Mouse (Mus musculus) urinary bladder, postnatal 25 days (tissue): ENCODE results near the gene Lysmd4.
A peak's percentile ranks its signal among the peaks of the same experiment; 100 is the strongest.
"Not testable (repeated sequence)": the region's sequence is repeated elsewhere in the genome, so short reads cannot be mapped to it uniquely, and the experiment has no call there.

Experiments
- DNase-seq: peaks from one replicate; pipeline ENCODE4 v3.0.0; 2022; ENCODE audit warnings: low spot score

Lysmd4 gene

DNA sequence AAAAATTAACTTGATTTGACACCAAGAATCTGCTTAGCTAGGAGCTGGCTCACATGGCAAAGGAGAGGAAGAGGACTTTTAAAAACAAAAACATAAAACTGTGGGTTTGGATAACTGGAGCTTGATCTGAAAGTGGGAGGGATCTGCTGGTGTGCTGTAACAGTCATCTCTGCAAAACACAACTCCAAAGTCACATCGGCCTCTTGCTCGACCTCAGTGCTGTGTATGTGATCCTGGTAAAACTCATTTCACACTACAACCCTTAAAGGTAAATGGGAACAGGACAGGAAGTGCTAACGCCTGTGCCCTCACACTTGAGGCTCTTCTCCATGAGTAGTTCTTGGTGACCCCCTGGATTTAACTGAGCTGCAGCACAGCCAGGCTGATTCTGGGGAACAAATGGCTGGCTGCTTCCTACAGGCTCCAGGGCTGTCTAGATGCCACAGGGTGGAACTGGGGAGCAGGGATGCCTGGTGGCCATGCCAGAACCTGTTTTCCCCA lies 8.3 kb downstream of the Lysmd4 start:
- DNase-seq = no peak

GRCm38 (mm10) chr7:67232504-67232903 lies 10.2 kb downstream of the Lysmd4 start:
- no peak for DNase-seq

DNA sequence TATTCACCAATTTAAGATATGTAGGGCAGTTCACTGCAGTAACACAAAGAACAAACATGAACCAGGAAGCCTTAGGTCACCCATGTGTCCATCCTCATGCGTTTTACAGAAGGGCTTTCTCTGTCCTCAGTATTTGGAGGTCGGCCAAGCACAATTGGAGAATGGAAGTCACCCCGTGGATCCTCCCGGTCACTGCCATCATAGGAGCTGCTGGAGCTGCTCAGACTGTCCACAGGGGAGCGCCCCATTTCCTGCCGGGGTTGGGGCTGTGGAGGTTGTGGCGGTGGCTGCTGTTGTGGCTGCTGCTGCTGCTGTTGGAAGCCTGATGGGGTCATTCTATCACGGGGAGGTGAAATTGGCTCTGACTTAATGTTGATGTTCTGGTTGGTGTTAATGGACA lies 12.5 kb downstream of the Lysmd4 start:
- no peak for DNase-seq

GRCm38 (mm10) chr7:67236351-67236750 lies 14.0 kb downstream of the Lysmd4 start:
- no peak for DNase-seq

- DNase-seq = no peak
These were observed 15.4 kb downstream of the Lysmd4 start for GRCm38 (mm10) chr7:67237752-67238151.

DNA sequence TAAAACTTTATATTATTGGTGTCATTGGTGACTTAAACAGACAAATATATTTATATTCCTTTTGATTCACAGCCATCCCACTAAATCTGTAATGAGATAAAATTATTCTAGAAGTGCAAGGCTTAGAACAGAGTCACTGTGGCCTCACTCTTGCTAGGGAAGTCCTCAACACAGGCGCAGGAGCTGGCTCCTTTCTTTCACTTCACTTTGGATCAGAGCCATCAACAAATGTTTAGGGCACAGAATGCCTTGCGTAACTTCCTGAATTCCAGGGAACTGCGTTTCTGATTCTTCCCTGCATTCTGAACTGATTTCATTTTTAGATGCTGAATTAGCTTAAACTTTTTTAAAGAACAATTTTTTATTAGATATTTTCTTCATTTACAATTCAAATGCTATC lies 19.6 kb downstream of the Lysmd4 start:
- DNase-seq = no peak

- no peak for DNase-seq
These were observed 21.0 kb downstream of the Lysmd4 start for GRCm38 (mm10) chr7:67243121-67243893.

GRCm38 (mm10) chr7:67243894-67244282 lies 21.5 kb downstream of the Lysmd4 start:
- no peak for DNase-seq

DNA sequence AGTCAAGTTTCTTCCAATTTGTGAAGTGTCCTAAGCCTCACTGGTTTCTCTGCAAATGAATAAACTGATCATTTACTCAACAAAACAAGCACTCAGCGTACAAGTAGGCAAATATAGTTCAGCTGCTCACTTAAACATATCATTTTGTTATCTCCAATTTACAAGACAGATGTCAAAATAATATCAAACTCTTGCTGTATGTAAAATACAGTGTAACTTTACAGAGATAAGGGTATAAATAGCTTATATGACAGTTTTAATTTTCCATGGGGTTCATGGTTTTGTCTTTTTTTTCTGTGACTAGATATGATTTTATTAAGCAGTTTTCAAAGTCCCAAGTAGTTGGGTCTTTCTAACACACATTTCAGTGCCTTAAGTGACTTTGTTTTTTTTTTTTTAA lies 22.9 kb downstream of the Lysmd4 start:
- no peak for DNase-seq

GRCm38 (mm10) chr7:67246067-67246466 lies 23.7 kb downstream of the Lysmd4 start:
- DNase-seq = no peak

DNA sequence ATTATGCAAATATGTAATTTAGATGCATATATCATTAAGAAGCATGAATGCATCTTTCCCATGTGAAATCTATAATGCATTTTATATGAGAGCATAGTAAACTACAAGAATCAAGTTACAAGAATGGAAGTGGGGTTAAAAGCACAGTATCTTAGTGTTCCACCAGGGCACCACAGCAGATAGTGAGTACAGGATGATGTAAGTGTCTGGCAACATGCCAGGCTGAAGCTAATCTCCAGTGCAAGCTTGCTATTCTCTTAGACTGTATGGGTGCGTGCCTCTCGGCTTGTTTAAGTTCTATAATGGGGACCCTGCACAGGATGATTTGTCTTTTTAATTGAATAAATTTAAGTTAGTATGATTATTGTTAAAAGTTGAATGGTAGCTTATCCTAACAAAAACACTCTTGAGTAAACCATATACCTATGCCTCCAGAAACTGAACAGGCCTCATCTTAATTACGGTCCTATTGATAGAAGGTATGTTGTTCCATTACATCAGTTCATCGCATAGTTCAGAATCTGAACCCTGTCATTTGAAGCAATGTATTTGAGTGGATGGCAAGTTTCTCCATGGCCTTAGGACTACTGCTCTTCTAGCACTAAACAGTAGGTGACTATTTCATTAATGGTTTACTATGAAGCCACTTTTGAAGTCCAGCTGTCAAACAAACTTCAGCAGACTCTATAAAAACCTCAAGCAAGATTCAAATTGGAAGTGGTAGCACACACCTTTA lies 37.7 kb downstream of the Lysmd4 start:
- DNase-seq = peak; percentile 56

GRCm38 (mm10) chr7:67270447-67270846 lies 48.1 kb downstream of the Lysmd4 start:
- DNase-seq = not testable (repeated sequence)

- no peak for DNase-seq
These were observed 61.2 kb downstream of the Lysmd4 start for GRCm38 (mm10) chr7:67283581-67283980.

- peak; percentile 7 for DNase-seq
These were observed 65.1 kb downstream of the Lysmd4 start for GRCm38 (mm10) chr7:67287456-67287855.

DNA sequence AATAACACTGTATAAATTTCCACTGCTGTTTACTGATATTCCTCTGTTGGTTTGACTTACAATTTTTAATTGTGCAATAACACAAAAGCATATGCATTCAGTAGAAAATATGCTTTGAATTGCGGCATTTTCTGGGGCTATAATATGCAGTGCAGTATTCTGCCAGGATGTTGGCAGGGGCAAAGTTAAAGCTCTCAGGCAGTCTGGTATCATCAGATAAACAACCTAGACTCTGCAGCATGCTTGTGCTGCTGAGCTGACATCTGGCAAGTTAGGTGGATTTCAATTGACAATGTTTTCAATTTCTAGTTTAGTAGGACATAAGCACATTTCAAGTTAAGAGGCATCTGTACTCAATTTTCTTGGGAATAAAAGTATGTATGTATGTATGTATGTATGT lies 69.0 kb downstream of the Lysmd4 start:
- DNase-seq = no peak

GRCm38 (mm10) chr7:67296419-67296818 lies 74.1 kb downstream of the Lysmd4 start:
- no peak for DNase-seq

- DNase-seq = no peak
These were observed 82.6 kb downstream of the Lysmd4 start for GRCm38 (mm10) chr7:67304937-67305336.

GRCm38 (mm10) chr7:67307078-67307477 lies 84.7 kb downstream of the Lysmd4 start:
- no peak for DNase-seq

- no peak for DNase-seq
These were observed 85.8 kb downstream of the Lysmd4 start for GRCm38 (mm10) chr7:67308102-67308501.

- DNase-seq = no peak
These were observed 87.8 kb downstream of the Lysmd4 start for GRCm38 (mm10) chr7:67310151-67310550.

GRCm38 (mm10) chr7:67313200-67313599 lies 90.9 kb downstream of the Lysmd4 start:
- DNase-seq = no peak

DNA sequence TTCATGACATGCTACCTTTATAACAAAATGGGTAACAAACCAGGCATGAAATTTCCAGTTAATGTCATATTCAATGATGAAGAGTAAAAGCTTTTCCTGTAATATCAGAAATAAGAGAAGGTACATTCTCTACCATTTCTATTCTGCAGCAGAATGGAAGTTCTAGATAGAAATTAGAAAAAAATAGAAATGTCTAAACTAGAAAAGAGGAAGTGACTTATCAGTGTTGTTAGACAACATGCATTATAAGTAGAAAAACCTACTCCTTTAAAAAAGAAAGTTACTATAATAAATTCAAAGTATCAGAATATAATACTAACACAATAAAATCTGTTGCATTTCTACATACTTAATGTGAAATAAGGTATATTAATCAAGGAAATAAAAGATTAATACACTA lies 96.4 kb downstream of the Lysmd4 start:
- DNase-seq = no peak

DNA sequence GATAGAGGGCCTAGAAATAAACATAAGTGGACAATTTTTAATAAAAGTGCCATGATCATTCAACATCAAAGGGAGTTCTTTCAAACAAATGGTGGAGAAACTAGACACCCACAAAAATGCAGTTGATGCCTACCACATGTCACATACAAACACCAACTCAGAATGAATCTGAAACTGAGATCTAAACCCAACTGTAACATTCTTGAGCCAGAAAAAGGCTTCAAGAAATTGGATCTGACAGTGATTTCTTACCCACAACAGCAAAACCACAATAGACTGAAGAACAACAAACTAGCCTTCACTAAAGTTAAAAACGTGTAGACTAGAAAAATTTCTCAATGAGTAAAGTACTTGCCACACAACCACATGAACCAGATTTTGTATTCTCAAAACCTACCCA lies 98.0 kb downstream of the Lysmd4 start:
- no peak for DNase-seq
